Mouse (Mus musculus) erythroblast, adult 5-6 weeks (primary cell): ENCODE data around the gene Rnf19b. TPM values are rescaled to one million over a fixed set of nuclear protein-coding genes. Genes with fewer than 3 reads are reported as not detected.

Source experiments
- ATAC-seq: replicated peaks from 2 replicates; pipeline ENCODE4 v1.8.0; 2016; ENCODE audit warnings: moderate number of reproducible peaks, mild to moderate bottlenecking, moderate TSS enrichment, inconsistent platforms; ENCODE audit not compliant: poor library complexity, low FRiP score, severe bottlenecking
- total RNA-seq, 2 experiments: library from RNA; stranded (forward) in 1 of 2; stranded (reverse) in 1 of 2; fragments of 150-400 nt in 1 of 2; fragments of 200-764, 138-1000 nt in 1 of 2; gene quantifications; 2 replicates each; pipeline versions ENCODE4 v1.2.3 to v1.2.4; 2015 to 2017; ENCODE audit warnings: low replicate concordance in 2 of 2

Gene Rnf19b
- total RNA-seq, 2 experiments from 2014 or later = 9.6 to 30.5 TPM

DNA sequence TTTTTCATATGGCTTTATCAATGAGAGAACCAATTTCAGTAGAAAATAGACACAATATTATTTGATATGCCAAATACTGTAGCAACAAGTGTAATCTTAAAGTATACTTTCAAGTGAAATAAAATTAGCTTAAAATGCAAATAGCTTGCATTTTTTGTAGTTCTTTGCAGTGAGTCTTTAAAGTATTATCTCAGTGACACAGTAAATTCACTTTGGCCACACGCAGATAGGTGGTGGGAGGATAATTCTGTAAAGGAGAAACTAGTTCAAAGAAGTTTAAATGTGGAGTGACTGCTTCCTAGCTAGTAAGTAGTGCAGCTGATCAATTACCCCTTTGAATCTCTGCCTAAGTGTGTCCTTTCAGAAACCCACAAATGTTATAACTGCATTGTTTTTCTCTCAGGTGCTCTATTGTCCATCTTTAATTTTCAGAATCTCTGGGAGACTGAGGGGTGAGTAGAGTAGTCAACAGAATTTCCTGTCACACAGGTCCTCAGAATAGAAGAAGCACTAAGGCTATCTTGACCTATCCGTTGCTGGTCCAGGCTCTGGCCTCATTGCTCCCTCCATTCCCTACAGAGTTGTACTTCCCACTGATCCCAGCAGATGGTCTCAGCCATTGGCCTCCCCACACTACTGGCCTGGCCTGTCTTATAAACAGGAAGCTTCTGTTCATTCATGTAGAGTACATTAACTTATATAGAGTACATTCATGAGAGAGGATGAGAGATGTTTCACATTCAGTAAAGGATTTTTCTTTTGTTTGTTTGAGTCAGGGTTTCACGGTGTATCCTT lies 4.4 kb downstream of the Rnf19b start:
- no peak for ATAC-seq

DNA sequence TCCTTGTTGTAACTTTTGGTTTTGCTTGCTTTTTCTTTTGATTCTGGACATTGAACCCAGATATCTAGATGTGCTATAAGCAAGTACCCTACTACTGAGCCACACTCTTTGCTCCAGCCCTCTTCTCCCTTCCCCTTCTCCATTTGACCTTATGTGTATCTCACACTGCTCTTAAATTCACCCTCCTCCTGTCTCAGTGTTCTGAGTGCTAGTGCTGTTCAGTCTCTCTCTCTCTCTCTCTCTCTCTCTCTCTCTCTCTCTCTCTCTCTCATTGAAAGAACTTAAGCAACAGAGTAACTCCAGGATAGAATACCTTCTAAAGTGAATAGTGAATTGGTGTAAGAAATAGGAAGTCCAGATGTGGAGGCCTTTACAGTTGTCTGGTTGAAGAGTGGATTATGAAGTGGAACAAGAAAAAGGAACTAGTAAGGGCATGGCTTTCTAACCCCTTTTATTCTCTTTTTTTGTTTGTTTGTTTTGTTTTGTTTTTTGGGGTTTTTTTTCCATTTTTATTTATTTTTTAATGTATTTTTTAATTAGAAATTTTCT lies 7.7 kb downstream of the Rnf19b start:
- ATAC-seq = no peak

DNA sequence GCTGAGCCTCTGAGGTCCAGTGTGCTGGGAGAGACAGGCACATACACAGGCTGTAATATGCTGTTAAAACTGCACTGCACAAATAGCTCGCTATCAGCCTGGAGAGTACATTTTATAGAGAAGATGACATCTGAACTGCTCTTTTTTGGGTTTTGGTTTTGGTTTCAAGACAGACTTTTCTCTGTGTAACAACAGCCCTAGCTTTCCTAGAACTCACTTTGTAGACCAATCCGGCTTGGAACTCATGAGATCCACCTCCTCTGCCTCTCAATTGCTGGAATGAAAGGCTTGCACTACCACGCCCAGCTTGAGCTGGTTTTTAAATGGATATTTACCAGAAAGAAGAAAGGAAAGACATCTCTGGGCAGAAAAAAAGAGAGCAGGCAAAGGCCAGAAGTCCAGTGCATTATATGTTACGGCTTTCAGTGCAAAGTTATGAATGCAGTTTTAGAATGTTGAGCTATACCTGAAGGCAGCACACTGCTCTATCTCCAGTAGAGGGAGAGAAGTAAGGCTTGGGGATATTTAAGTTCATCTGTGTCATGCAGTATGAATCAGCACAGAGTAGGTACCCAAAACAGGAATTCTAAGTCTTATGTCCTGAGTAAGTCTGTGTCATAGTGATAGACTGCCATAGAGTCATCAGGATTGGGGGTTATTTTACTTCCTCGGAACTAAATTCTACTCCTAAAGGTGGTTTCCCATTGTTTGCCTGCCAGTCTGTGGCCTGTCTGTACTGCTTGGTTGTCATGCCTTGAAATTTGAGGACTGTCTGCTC lies 9.8 kb downstream of the Rnf19b start:
- ATAC-seq = no peak

DNA sequence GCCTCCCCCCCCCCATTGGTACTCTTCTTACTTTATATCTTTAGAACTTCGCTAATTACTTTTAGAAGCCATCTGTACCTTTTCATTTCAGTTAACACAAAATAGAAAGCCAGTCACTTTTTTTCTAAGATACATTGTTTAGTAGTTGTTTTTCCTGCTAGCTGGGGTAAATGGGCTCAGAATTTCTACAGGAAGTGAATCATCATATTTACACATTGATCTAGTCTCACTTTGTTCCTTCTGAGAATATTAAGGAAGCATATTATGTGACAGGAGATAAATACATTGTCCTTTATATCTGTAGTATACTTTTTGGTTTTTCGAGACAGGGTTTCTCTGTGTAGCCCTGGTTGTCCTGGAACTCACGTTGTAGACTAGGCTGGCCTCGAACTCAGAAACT lies 10.8 kb downstream of the Rnf19b start:
- ATAC-seq = no peak

DNA sequence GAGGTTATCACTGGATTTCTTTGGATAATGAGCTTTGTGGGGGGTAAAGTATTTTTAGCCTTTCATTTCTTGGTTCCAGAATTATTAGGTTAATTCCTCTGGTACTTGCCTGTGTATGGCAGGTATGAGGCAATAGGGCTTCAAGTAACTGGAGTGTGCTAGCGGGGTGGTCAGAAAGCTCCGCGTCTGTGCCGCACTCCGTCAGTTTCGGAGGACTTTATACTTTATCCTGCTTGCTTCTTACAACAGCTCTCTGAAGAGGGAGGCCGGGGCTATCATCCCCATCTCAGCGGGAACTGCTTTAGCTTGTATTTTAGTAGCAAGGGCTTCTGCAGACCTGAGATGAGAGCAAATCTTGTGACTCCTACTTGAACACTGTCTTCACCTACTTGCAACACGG lies 21.1 kb downstream of the Rnf19b start:
- no peak for ATAC-seq

DNA sequence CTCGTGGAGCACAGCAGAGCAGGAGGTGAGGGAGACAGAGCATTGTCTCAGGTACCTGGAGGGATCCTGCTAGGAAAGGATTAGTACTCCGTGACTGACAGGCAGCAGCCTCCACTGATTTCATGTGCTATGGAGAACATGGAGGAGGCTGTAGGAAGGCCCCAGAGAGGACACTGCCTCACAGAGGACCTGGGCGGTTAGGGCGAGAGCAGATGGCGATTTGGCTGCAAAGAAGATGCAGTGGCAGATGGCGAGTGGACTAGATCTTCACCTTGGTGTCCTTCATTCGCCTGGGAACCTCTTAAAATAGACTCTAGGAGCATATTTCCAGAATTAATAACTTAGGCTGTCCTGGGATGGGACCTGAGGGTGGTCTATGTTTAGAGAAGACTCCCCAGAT lies 23.0 kb downstream of the Rnf19b start:
- ATAC-seq = no peak

DNA sequence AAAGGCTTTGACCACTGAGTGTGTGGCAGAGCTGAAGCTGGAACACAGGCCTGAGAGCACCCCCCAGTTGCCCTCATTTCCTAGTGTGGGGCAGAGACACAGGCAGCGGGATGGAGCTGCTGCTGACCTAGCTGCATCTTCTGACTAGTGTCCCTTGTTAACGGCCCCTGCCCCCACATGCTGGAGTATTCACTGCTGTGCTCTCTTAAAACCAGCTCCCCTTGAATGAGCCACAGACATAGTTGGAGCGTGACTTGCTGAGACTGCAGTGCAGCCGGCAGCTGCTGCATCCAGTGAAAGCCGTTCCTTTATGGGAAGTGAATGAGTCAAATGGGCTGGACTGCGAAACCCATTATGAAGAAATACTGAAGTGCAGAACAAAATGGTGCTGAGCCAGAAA lies 23.4 kb downstream of the Rnf19b start:
- no peak for ATAC-seq

DNA sequence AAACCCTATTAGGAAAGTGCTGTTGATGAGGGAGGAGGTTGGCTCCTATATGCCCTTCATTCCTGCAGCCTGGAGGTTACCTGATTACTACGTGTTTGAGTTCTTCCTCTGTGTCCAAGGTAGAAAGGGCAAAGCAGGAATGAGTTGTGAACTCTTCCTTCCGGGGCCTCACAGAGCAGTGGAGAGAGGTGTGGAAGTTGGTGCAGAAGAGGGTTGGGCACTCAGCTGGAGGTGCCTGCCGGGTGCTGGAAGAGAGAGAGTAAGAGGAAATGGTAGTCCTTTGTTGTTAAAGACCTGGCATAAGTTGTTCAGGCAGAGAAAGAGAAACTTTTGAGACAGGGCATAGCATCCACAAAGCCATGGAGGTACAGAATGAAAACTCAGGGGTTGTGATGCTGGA lies 23.9 kb downstream of the Rnf19b start:
- no peak for ATAC-seq

DNA sequence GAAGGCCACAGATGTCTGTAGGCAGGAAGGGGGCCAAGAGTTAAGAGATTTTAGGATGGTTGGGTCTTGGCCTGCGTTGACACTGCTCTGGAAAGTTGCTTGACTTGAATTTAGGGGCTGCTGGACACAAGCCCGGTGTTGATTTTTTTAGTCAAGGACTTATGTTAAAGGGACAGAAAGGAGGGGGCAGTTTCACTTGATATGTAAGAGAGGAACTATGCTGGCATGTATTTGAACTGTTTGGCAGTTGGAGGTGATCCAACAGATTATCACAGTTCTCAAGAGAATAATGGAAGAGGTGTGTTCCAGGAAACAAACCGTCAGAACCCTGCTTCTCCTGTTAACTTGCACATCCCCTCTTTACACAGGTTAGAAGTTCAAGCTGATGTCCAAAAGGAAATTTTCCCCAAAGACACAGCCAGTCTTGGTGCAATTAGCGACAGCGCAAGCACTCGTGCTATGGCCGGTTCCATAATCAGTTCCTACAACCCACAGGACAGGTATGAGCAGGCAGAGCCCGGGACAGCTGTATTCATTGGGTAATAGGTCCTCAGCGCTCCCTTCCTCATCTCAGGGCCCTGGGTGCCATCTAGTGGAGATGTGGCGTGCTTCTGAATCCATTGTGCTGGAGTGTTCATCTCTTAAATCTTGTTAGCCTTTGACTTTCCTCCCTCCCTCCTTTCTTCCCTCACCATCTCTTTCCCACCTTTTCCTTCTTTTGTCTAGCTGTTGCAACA lies 24.5 kb downstream of the Rnf19b start:
- ATAC-seq = peak; percentile 56

DNA sequence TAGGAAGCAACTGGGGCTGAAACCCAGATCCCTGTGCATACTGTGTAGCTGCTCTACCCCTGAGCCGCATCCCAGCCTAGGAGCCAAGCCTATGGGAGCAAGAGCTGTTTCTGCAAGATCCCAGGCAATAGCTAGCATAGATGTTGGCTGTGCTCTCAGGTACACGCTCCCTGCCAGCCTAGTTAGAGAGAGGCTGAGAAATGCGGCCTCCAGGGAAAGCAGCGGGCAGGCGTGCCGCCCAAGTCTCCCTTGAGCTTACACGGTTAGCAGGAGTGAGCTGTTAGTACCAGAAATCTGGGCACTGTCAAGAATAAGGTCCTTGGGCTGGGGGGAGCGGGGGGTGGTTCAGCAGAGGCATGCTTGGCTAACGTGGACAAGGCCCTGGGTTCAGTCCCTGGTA lies 26.8 kb downstream of the Rnf19b start:
- ATAC-seq = no peak

DNA sequence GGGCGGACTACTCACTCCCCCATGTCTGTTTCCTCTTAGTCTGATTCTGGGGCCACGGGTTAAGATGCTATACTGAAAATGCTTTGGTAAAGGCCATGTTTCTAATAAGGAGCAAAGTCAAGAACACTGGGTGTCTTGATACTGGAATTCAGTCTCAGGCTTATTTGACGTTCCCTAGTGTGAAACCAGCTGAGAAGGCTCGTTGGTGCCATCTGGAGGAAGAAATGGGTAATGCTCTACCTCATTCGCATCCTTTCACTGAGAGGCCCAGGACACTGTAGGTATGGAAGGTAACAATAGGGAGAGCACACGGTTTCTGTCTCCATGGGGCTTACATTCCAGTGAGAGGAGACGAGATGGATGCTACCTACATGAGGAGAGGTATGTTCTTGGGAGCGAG lies 28.0 kb downstream of the Rnf19b start:
- peak; percentile 79 for ATAC-seq

DNA sequence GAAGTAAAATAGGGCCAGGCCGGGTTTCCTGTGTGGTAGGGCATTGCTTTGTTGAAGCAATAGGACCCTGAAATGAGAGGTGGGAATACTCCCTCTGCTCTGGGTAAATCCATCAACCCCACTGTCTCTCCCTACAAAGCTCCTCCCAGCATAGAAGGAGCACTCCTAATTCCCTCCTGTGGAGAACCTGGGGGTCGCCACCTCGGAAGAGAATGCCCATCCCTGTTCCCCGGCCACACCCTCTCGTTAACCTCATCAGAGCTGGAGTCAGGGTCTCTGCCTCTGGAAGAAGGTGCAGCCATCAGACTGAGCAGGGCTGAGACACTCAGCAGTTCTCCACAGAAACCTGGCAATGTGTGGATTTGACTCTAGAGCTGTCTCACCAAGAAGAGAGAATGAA lies 29.8 kb downstream of the Rnf19b start:
- ATAC-seq = no peak

DNA sequence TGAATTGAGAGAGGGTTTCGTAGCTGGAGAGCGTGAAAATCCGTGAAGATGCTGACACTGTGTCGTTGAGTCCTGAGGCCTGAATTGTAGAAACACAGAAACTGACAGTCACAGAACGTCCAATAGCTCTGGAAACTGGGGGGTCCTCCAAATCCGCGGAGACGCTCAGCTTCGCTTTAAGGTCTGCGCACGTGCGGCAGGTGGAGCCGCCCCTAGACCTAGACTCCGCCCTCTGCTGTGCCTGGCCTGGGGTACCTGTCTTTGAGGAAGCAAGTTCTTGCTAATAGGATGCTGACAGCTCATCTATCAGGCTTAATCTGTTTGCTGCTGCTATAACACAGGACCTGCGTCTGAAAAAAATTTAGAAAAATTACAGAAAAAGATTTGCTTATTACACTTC lies 37.2 kb downstream of the Rnf19b start:
- ATAC-seq = no peak

DNA sequence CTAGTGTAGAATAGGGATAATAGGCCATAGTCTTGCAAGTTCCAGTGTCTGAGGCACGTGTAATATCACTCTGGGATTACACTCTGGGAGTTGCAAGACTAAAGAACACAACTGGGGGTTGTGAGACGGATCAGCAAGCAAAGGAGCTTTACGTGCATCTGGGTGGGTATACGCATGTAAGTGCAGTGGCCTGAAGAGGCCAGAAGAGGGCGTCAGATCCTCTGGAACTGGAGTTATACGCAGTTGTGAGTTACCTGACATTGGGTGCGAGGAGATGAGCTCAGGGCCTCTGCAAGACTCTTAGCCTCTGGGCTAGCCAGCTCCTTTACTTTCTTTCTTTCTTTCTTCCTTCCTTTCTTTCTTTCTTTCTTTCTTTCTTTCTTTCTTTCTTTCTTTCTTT lies 38.9 kb downstream of the Rnf19b start:
- ATAC-seq = no peak

DNA sequence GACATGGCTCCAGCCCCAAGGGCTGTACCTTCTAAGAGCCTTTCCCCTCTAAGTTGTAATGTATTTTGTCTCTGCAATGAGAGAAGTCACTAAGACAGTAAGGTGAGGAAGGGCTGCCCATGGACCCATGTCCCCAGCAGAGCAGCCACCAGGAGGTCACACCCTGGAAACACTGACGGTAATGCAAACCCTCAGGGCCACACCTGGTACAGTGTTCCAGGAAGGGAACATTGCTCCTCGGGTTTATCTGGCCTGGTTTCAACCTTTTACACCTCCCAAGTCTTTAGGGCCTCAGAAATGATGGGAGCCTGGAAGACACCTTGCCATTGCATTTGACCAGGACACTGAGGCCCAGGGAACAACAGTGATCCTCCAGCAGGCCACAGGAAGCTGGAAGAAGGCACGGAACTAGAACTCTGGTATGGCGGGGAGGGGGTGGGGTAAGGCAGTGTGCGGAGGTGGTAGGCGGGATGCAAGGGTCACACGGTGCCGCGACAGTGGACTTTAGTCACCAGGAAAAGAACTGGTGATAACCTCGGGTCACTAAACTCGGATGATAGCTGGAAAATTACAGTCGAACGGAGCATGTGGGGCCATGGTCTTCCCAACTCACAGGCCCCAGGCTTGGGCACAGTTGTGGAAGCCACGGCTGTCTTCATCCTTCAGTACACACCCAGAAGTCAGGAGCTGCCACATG lies 44.2 kb downstream of the Rnf19b start:
- 0 out of 2 replicates have a peak, but pooled peaks have one; percentile 27 for ATAC-seq

DNA sequence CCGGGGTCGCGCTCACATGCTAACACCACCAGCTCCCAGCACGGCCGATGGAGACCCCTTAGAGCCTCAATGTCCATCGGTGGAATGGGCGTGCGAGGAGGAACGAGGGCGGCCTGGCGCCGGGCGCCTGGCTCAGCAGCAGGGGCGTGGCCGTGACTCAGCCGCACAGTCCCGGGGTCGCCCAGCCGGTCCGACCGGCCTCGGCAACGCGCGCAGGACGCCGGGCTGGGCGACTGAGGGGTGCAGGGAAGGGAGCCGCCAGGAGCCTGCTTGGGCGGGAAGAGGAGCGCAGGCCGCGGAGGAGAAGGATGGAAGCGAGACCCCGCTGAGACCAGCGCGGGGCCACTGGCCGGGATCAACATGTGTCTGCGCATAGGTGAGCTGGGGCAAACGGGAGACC lies 47.3 kb downstream of the Rnf19b start, which contains the start of gene Tmem54:
TSS of gene Tmem54 (plus strand) at position 193 of the 400 bp plus-strand sequence.
- no peak for ATAC-seq

DNA sequence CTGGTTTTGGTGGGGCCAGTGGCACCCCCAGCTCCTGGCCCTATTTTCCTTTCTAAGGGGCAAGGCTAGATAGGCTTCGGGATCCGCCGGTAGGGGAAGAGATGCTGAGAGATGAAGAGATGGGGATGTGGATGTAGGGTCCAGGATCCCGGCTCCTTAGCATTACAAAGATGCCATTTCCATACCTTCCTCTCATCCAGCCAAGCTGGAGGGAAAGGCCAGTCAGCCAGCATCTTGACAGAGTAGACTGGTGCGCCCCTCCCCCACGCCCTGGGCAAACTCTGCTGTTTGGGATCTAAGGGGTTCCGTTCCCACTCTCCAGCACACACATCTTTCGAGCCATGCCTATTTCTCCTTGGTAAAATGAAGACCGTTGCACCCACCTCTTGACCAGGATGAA lies 48.0 kb downstream of the Rnf19b start:
- no peak for ATAC-seq

DNA sequence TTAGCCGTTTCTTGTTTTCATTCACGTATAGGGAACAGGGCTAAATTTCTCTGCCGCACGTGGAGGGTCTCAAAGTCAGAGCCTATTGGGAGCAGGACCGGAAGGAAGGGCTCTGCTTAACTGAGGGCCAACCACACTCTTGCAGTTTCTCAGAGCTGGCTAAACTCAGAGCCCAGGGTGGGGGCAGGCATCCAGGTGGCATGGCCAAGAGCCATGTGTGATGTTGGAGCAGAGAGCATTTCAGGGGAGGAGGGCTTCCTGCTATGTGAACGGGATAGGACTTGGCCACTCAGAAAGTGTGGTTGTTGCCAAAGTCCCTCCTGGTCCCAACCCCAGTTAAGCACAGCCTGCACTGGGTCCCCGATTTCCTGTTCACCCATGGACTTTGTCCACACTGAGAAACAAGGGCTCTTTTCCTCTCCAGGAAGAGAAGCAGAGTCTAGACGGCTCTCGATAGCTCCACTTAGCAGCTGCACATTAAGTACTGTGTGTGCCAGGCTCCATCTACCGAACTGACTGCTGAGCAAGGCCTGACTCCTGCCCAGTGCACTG lies 49.4 kb downstream of the Rnf19b start:
- no peak for ATAC-seq

DNA sequence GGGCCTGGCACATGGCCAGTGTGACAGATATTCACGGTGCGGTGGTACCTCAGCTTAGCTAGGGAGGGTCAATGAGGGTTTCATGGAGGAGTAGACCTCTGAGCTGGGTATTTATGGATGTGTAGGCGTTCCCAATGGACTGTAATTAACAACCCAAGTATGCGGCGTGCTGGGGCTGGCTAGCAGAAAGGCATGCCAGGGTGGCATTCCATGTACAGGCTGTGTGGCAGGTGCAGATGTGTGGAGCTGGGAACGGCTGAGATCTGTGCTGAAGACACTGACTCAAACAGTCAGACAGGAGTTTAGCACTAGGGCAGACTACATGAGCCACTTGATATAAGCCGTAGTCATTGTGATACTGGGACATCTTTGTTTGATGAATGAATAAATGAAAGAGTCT lies 50.6 kb downstream of the Rnf19b start:
- no peak for ATAC-seq
